Mouse (Mus musculus): ENCODE results near the gene Mfsd9.
"Not testable (repeated sequence)": the region's sequence is repeated elsewhere in the genome, so short reads cannot be mapped to it uniquely, and the experiment has no call there.

Gene Mfsd9

DNA sequence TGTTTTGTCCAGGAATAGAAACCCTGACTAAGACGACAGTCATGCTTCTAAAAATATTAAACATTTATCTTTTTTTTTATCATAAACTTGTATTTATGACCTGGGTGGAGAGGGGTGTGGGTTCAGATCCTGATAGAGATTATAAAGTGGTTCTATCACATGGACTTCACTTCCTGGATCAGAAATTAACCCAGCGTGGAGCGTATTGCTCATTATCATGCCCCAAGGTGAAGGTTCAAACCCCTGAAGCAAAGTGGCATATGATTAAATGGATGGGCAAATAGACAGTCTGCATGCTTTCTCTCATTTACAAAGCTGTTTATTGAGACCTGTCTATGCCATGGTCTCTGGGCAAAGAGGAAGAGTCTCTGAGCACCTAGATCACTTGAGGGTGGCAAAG lies 13.7 kb downstream of the Mfsd9 start:
- DNase-seq, result no peak

DNA sequence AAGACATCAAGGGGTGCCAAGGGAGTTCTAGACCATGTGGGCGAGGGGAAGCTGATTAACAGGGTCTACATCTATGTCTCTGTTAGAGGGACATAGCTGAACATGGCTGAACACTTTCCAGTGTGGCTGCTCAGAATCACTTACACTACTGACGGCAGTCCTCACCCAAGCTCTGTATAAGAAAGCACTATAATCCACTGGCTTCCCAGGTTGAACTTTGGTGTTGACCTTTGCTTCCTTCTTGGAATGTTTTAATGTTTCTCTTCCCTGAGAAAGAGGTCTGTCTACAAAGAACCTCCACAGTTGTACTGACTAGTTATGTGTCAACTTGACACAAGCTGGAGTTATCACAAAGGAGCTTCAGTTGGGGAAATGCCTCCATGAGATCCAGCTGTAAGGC lies 14.4 kb downstream of the Mfsd9 start:
- DNase-seq, result no peak

GRCm38 (mm10) chr1:40774040-40774439 lies 16.4 kb downstream of the Mfsd9 start:
- no peak for DNase-seq

GRCm38 (mm10) chr1:40773234-40773633 lies 17.3 kb downstream of the Mfsd9 start:
- no peak for DNase-seq

DNA sequence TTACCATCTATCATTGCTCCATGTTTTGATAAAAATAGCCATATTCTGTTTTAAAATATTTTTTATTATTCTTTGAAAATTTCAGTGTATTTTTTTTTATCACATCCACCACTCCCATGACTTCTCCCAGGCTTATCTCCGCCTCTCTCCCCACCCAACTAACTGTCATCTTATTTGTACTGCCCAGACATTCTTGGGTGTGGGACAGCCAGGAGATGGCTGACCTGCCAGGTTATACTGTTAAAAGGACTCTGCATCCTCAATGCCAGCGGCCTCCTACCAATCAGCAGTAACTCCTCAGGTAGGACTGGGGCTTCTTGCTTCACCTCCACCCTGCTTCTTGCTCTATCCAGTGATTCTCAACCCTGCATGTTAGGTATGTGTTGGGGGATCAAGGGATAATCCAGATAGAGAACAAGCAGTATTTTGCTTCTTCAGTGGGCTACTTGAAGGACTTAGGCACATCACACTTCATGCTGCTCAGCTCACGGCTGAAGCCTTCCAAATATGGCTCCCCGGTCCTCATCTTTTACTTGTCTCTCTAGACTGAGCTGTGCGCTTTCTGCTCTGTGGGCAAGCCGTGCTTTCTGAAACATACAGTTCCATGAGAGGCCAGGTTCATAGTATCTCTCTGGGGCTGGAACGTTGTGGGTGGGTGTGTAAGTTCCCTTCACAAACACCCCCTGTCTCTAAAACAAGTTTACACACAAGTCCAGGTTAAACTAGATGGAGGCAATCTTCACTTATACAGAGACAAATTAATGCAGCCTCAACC lies 19.1 kb downstream of the Mfsd9 start:
- DNase-seq, result peak; percentile 60

- DNase-seq, result no peak
These were observed 21.1 kb downstream of the Mfsd9 start for GRCm38 (mm10) chr1:40769331-40769894.

DNA sequence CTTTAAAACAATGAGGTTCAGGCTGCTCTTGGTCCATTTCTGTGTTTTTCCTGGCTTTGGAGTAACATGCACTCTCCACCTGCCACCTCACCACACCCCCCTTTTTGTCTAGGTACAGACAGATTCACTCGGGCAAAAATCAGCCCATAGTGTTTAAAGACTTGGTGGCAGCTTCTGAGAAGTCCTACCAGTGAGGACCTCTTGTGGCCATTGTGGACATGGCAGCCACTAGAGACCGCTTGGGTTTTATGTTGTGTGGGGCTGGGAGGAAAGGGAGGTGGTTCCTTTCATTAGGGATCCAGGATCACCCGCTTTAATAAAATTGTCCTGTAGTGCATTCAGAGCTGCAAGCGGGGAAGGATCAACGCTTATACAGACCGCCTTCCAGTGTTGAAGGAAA lies 21.9 kb downstream of the Mfsd9 start:
- peak; percentile 57 for DNase-seq

- DNase-seq, result no peak
These were observed 22.9 kb downstream of the Mfsd9 start for GRCm38 (mm10) chr1:40767588-40767987.

GRCm38 (mm10) chr1:40765521-40765920 lies 25.0 kb downstream of the Mfsd9 start:
- DNase-seq, result no peak

DNA sequence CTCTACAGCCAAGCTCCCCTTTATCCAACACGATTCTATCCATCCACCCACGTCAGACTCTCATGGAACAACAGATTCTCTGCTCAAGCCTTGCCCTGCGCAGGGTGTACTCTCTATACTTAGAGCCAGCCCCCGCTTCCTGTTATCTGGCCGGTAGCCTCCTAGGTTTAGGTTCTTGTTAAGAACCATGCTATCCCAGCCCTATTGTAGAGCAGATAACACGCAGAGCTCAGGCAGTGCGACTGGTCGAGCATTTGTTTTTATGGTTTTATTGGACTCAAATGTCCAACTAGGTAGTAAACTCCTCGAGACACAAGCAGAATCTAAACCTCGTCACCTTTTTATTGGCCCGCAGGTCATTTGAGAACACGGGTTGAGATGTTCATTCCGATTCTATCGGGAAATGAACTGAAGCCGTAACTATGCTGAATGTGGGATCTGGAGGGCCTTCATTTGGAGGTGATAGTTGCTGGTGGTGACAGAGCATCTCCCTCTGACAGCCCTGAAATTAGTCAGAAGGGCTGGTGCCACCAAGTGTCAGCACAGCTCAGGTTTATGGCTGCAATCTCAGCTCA lies 25.7 kb downstream of the Mfsd9 start:
- DNase-seq, result no peak

- DNase-seq, result no peak
These were observed 26.4 kb downstream of the Mfsd9 start for GRCm38 (mm10) chr1:40764042-40764441.

DNA sequence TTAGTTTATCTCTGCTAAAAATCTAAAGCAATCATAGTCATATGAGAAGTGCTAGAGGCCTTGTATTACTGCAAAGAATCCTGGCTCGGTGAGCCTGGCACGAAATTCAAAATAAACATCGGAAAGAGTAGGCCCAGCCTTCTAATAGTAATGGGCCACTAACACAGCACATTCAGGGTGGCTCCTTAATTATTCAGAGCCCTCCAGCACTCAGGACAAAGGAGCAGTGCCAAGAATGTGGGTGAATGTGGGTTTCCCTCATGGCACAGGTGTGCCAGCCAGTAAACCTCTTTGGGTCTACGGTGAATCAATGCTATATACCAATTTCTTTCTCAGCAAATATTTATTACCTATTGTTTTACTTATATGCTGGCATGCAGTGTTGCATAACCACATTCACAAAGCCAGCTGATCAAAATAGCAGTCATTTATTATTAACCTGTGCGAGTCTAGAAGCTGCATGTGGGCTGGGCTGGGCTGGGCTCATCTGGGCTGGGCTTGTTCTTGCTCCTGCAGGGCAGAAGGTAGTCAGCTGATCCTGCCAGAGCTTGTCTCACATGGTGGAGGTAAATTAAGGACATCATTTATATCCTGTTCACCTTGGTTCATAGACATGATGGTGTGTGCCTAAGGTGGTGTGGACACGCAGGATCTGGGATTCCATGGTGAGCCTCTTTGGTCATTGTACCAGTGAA lies 30.6 kb downstream of the Mfsd9 start:
- DNase-seq, result no peak

- no peak for DNase-seq
These were observed 44.4 kb downstream of the Mfsd9 start for GRCm38 (mm10) chr1:40746089-40746488.

- no peak for DNase-seq
These were observed 49.7 kb downstream of the Mfsd9 start for GRCm38 (mm10) chr1:40740739-40741138.

DNA sequence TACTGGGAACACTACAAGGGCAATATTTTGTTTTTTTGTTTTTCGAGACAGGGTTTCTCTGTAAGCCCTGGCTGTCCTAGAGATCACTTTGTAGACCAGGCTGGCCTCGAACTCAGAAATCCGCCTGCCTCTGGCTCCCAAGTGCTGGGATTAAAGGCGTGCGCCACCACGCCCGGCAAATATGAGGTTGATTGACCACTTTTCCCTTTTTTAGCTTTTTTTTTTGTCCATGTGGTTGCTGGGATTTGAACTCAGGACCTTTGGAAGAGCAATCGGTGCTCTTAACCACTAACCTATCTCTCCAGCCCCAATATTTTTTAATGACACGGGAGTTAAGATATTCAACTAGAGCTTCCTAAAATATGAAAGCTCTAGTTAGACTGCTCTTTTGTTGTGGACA lies 52.2 kb downstream of the Mfsd9 start:
- DNase-seq, result not testable (repeated sequence)

GRCm38 (mm10) chr1:40737671-40738070 lies 52.8 kb downstream of the Mfsd9 start:
- DNase-seq, result no peak

DNA sequence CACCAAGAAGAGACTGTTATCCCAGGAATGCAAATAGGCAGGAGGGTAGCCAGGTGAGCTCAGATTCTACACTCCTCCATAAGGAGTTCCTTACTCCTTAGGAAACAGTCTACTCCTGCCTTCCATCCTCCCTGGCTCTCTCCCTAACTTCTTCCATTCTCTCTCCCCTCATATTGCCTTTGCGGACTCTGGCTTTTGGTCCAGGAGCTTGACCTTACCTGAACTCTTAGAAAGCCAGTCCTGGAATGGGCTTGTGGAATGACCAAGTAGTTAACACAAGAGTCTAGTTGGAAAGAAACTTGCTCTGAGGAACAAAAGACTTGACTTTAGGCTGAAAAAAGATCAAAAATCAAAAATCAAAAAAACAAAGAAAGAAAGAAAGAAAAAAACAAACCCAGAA lies 61.9 kb downstream of the Mfsd9 start:
- no peak for DNase-seq

GRCm38 (mm10) chr1:40727404-40727803 lies 63.1 kb downstream of the Mfsd9 start:
- DNase-seq, result no peak

GRCm38 (mm10) chr1:40726051-40726450 lies 64.4 kb downstream of the Mfsd9 start:
- DNase-seq, result no peak

Data from liver (tissue).